Mouse (Mus musculus) cerebellum, postnatal 36 days (tissue): ENCODE results near the gene Def6.
A peak's percentile ranks its signal among the peaks of the same experiment; 100 is the strongest.

Source experiments
- DNase-seq, 2 experiments: peaks; one replicate each; pipeline ENCODE4 v3.0.0; 2021 to 2022; ENCODE audit warnings: mixed read lengths in 2 of 2

Gene Def6

GRCm38 (mm10) chr17:28207591-28208313, at the start of gene Def6:
TSS of gene Def6 (plus strand) at chr17:28207778.
- DNase-seq = peak; percentile 26 to 40

DNA sequence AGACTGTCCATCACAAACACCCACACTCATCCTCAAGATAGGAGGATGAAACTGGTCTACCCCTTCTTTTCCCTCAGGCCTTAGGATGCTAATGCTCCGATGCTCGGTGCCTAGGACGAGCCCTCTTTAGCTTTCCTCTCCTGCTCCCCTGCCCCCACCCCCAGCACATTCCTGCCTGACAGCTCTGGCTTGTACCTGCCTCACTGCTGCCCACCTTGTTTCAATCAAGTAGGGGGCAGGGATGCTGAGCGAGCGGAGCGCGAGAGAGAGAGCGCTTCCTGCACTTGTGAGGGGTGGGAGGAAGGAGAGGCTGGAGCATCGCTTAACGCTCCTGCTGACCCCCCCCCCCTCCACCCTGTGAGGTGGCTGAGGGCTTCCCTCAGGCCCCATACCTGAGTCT, 47.2 kb upstream of the Def6 start:
- DNase-seq = no peak

- no peak for DNase-seq
These were observed 46.2 kb upstream of the Def6 start for GRCm38 (mm10) chr17:28161310-28161881.

GRCm38 (mm10) chr17:28163666-28164065, 43.9 kb upstream of the Def6 start:
- peak; percentile 81 to 82 for DNase-seq

GRCm38 (mm10) chr17:28170460-28171305, 36.9 kb upstream of the Def6 start:
- peak in 1 of 2 experiments; percentile 19 for DNase-seq

- no peak for DNase-seq
These were observed 34.9 kb upstream of the Def6 start for GRCm38 (mm10) chr17:28172690-28173089.

GRCm38 (mm10) chr17:28176775-28177539, 30.6 kb upstream of the Def6 start, which contains the start of gene Zfp523:
TSS of gene Zfp523 (plus strand) at chr17:28177129.
- peak; percentile 89 to 92 for DNase-seq

GRCm38 (mm10) chr17:28177540-28178046, 30.0 kb upstream of the Def6 start:
- DNase-seq = no peak

DNA sequence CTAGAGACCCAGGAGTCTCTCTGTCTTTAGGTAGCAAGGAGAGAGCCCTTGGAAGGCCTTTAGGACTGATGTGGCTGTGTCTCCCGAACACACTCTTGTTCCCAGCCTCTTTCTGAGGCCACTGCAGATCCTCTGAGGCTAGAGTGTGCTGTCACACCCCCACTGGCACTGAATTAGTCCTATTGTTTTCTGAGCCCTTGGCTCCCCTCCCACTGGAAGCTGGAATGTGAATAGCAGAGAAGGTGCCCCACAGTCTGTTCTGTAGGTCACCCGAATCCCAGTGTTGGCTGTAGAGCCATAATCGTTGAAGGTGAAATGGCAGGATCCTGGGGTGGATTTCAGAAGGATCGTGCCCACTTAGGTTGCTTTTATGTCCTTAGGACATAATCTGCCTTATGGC, 27.2 kb upstream of the Def6 start:
- no peak for DNase-seq

DNA sequence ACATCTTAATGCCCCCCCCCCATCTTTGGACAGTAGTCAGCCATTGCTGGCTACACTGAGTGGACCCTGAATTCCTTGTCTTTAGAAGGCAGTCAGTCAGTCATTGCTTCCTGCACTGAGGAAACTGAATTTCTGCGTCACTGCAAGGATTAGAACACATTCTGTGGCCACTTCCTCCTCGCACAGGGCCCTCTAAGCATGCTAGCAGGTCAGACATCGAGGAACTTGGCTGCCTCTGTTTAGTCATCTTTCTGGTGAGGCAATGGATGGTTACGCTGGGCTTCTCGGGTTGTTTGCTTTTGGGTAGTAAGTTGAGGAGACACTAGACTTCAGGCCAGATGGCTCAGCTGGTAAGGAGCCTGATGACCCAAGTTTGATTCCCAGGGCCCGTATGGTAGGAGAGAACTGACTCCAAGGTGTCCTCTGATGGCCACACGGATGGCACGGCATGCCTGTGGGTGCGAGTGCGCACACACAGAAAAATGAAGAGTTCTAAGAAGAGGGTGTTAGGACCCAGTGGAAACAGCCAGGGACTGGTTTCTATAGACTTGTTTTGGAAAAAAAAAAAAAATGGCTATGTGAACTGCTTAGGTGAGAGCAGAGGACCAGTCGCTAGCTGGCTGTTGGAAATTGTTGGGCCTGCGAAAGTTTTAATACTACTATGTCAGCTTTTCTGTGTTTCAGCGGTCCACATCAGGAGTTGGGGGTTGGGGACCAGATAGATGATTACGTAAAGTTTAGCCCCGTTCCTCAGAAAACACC, 26.6 kb upstream of the Def6 start:
- no peak for DNase-seq

DNA sequence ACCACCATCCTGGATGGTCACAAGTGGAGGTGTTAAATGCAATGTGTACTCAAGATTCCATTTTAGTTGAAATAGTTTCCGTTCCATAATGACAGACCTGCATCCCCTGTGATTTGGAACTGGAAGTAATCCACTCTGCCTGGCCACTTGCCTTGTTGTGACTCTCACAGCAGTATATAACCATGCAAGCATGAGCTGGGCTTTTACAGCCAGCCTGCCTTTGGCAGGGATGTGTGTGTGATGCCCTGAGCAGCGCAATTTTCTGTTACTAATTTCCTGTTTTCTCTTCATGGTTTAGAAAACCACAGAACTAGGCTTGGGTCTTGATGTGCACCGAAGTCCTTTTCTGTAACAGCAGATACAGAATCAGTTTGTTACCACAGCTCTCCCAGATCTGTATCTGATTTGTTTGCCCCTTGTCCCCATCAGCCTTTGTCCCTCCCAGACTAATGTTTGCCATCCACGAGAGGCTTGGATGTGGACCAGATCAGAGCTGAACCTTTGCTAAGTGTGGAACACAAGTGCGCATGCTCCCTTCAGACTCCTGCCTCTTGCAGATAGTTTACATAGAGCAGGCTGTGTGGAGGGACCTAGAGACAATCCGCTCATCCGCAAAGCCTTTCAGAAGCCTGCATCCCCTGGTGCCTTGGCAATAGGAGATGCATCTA, 22.5 kb upstream of the Def6 start:
- peak in 1 of 2 experiments; percentile 30 for DNase-seq

DNA sequence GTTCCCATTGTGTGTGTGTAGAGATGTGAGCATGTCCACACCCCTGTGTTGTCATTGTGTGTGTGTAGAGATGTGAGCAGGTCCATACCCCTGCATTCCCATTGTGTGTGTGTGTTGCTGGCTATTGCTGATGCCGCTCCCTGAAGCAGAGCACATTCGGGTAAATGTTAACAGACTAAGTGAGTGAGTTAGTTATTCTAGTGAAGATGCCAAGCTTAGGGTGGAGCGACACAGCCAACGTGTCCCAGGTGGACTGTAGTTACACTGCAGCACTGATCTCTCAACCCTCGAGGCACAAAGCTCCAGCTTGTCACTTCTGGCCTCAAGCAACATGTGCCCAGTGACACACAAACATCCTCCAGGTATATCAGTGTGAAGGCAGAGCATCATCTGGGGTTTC, 19.3 kb upstream of the Def6 start:
- DNase-seq = no peak

DNA sequence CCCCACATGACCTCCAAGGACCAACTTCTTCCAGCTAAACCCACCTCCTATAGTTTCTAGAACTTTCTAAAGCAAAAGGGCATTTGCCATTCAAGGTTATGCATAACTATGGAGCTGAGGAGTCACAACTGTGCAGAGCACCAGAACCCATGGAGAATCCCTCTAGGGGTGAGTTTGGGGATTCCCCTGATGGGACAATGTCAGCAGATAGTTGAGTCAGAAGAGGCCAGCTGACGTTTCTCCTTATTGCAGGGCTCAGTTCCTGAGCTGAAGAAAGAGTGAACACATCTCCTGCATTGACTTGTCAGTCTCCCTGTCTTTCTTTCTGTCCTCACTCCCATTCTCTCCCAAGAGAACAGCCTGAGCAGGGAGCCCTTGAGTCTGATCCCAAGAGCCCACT, 14.8 kb upstream of the Def6 start:
- no peak for DNase-seq

DNA sequence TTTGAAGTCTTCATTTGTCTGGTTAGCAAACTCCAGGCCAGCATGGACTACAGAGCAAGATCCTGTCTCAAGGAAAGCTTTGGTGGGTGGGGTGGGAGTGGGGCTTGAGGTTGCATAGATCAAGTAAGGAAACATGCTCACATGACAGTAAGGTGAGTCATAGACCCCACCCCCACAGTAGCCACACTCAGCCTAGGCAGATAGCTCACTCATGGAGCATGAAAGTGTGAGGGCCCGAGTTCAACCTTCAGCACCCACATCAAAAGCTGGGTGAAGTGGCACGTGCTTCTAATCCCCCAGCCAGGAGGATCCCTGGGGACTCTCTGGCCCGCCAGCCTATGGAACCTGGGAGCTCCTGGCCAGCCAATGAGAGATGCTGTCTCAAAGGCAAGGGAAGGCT, 14.0 kb upstream of the Def6 start:
- no peak for DNase-seq

DNA sequence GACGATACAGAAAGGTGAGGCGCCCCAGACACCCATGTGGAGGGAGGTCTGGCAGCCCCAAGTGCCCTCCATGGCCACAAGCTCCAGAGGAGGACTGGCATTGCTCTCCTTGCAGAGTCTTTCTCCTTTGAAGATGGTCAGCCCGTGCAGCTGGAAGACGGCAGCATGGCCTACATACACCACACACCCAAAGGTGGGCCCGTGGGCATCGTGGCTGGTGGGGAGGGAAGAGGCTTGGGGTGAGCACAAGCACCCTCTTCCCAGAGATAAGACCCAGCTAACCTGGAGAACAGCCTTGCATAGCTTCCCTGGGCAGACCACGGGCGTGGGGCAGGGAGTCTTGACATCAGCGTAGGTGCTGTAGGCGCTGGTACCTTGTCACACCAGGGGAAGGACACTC, 12.5 kb upstream of the Def6 start:
- no peak for DNase-seq

DNA sequence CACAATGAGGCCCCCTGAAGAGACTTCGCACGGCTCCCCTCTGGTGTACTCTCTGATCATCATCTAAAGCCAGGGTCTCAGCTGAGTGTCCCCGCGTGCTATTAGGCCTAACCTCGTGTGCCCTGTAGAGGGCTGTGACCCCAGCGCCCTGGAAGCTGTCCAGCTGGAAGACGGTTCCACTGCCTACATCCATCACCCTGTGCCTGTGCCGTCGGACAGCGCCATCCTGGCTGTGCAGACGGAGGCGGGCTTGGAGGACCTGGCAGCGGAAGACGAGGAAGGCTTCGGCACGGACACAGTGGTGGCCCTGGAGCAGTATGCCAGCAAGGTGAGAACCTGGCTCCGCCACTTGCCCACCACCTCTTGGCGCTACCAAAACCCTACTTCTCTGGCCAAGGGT, 9.9 kb upstream of the Def6 start:
- no peak for DNase-seq

GRCm38 (mm10) chr17:28201982-28202381, 5.6 kb upstream of the Def6 start:
- DNase-seq = no peak

DNA sequence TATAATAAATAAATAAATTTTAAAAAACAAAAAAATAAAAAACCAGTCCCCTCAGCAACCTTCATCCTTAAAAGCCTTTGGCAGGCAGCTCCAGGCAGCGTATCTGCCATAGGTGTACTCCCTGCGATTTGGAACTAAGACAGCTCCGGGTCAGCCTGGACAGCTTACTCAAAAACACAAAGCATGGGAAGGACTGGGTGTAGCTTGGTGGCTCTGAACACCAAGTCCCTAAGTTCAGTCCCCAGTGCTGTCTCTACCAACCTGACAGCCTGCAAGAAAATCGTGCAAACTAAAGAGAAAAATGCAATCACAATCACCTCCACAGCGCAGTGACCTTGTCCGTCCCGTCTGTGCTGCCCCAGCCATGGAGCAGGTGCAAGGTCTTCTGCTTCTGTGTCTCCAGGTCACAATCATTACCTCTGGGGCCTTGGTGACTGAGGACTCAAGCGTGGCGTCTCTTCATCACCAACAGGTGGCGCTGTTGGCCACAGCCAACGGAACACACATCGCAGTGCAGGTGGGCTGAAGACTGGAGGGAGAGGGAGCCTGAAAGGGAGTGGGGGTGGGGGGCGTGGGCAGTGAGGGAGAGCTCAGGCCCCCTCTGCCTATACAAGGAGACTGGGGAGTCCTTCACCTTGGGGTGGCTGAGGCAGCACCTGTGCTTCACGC, 3.4 kb upstream of the Def6 start:
- DNase-seq = peak; percentile 51 to 58

- DNase-seq = no peak
These were observed 2.1 kb upstream of the Def6 start for GRCm38 (mm10) chr17:28205443-28205842.

DNA sequence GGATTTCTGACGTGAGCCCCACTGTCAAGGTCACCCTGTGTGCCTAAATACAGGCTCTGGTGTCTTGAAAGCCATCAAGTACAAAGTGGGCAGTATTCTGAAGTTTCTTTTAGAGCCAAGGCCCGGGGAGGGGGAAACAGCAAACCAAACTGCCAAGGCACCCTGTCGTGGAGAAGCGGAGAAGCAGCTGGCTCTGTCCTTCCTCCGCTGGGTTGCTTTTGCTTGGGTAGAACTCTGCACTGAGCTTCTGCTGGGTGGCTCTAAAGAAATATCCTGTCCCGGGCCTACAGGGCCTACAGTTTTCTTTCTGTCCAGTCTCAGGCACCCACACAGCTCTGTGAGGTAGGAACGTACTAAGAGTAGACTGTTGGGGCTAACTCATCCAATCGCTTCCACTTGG, 486 bp upstream of the Def6 start:
- no peak for DNase-seq

DNA sequence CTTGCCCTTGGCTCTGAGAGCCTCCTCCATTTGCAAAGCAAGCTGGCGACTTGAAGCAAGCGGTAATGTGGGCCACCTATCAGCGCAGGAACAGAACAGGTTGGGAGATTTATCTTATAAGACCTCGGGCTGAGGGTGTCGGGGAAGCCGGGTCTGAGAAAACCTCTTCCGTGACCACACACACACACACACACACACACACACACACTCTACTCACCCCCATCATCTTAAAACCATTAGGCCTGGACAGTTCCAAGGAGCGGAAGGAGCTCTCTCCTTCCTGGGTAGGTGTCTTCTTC, 685 bp downstream of the Def6 start:
- DNase-seq = no peak
